Mouse (Mus musculus): ENCODE measurements around the gene Hcar2. TPM values are rescaled to one million over a fixed set of nuclear protein-coding genes. Genes with fewer than 3 reads are reported as not detected.

Gene Hcar2
- total and polyA plus RNA-seq, 3 experiments, result 0.29 to 1.8 TPM; not detected in 1

GRCm38 (mm10) chr5:123890312-123890711 lies 25.0 kb upstream of the Hcar2 start:
- Histone ChIP-seq H3K79me2 (replicated peaks; ENCODE audit: control insufficient read depth, insufficient read depth, low read length) (no peaks in the 10 kb centered on the region), H3K9ac (ENCODE audit: low read depth, low read length) (no peak overlapping the region), H3K27me3 (ENCODE audit: control insufficient read depth, insufficient read depth, low read length) (no peaks in the 10 kb centered on the region), H3K36me3 (ENCODE audit: control insufficient read depth, insufficient read depth, low read length) (no peaks in the 10 kb centered on the region), H3K4me1 (ENCODE audit: control insufficient read depth, insufficient read depth, low read length) (no peaks in the 10 kb centered on the region), H3K4me3 (no peak overlapping the region), H3K27ac (no peak overlapping the region)
- intact Hi-C loops (cut with DNase I), result no loop called here
- TF ChIP-seq CTCF (IDR thresholded peaks at IDR 0.05) (no peak), EP300 (IDR thresholded peaks at IDR 0.05; ENCODE audit: insufficient read depth, low read depth, low read length) (no peak), POLR2A (IDR thresholded peaks at IDR 0.05; ENCODE audit: insufficient read depth, low read depth, low read length) (no peak)
- DNase-seq, result no peak
- WGBS, result 80% methylated on average over 2 of the region's 2 CpGs

GRCm38 (mm10) chr5:123886365-123886764 lies 21.1 kb upstream of the Hcar2 start:
- Histone ChIP-seq H3K9ac (ENCODE audit: low read depth, low read length) (no peak overlapping the region), H3K79me2 (replicated peaks; ENCODE audit: control insufficient read depth, insufficient read depth, low read length) (no peaks in the 10 kb centered on the region), H3K4me3 (no peak overlapping the region), H3K27ac (no peak overlapping the region), H3K4me1 (ENCODE audit: control insufficient read depth, insufficient read depth, low read length) (no peaks in the 10 kb centered on the region), H3K36me3 (ENCODE audit: control insufficient read depth, insufficient read depth, low read length) (no peaks in the 10 kb centered on the region), H3K27me3 (ENCODE audit: control insufficient read depth, insufficient read depth, low read length) (no peaks in the 10 kb centered on the region)
- 70% methylated on average over 3 of the region's 3 CpGs for WGBS
- intact Hi-C loops (cut with DNase I), result no loop called here
- no peak for DNase-seq
- TF ChIP-seq CTCF (IDR thresholded peaks at IDR 0.05), result no peak
- no peak for TF ChIP-seq POLR2A (IDR thresholded peaks at IDR 0.05; ENCODE audit: insufficient read depth, low read depth, low read length)

GRCm38 (mm10) chr5:123884332-123884731 lies 19.0 kb upstream of the Hcar2 start:
- Histone ChIP-seq H3K79me2 (replicated peaks; ENCODE audit: control insufficient read depth, insufficient read depth, low read length) (no peaks in the 10 kb centered on the region), H3K4me1 (ENCODE audit: control insufficient read depth, insufficient read depth, low read length) (no peaks in the 10 kb centered on the region), H3K36me3 (ENCODE audit: control insufficient read depth, insufficient read depth, low read length) (no peaks in the 10 kb centered on the region), H3K9ac (ENCODE audit: low read depth, low read length) (no peak overlapping the region), H3K27me3 (ENCODE audit: control insufficient read depth, insufficient read depth, low read length) (no peaks in the 10 kb centered on the region), H3K27ac (no peak overlapping the region), H3K4me3 (no peak overlapping the region)
- intact Hi-C loops (cut with DNase I), result no loop called here
- 64% methylated on average over 10 of the region's 10 CpGs for WGBS
- no peak for DNase-seq
- TF ChIP-seq CTCF (IDR thresholded peaks at IDR 0.05) (no peak), POLR2A (IDR thresholded peaks at IDR 0.05; ENCODE audit: insufficient read depth, low read depth, low read length) (no peak), EP300 (IDR thresholded peaks at IDR 0.05; ENCODE audit: insufficient read depth, low read depth, low read length) (no peak)

- H3K79me2 ChIP-seq (replicated peaks; ENCODE audit: control insufficient read depth, insufficient read depth, low read length), result no peaks in the 10 kb centered on the region
- no peaks in the 10 kb centered on the region for H3K27me3 ChIP-seq (ENCODE audit: control insufficient read depth, insufficient read depth, low read length)
- TF ChIP-seq EP300 (IDR thresholded peaks at IDR 0.05; ENCODE audit: insufficient read depth, low read depth, low read length), result no peak
- no peak for TF ChIP-seq POLR2A (IDR thresholded peaks at IDR 0.05; ENCODE audit: insufficient read depth, low read depth, low read length)
- no peak for TF ChIP-seq CTCF (IDR thresholded peaks at IDR 0.05)
- H3K27ac ChIP-seq, result no peak overlapping the region
- H3K9ac ChIP-seq (ENCODE audit: low read depth, low read length), result no peak overlapping the region
- intact Hi-C loops (cut with DNase I), result no loop called here
- no peaks in the 10 kb centered on the region for H3K36me3 ChIP-seq (ENCODE audit: control insufficient read depth, insufficient read depth, low read length)
- H3K4me3 ChIP-seq, result no peak overlapping the region
- 61% methylated on average over 7 of the region's 7 CpGs for WGBS
- no peaks in the 10 kb centered on the region for H3K4me1 ChIP-seq (ENCODE audit: control insufficient read depth, insufficient read depth, low read length)
- no peak for DNase-seq
These were observed 18.6 kb upstream of the Hcar2 start for GRCm38 (mm10) chr5:123883891-123884290.

GRCm38 (mm10) chr5:123880778-123881177 lies 15.5 kb upstream of the Hcar2 start:
- intact Hi-C loops (cut with DNase I), result no loop called here
- 85% methylated on average over 14 of the region's 14 CpGs for WGBS
- H3K36me3 ChIP-seq (ENCODE audit: control insufficient read depth, insufficient read depth, low read length), result no peaks in the 10 kb centered on the region

GRCm38 (mm10) chr5:123879928-123880327 lies 14.6 kb upstream of the Hcar2 start, which contains the start of gene Hcar1:
Gene Hcar1, minus strand, starts transcription at chr5:123880020.
- no peaks in the 10 kb centered on the region for H3K27me3 ChIP-seq (ENCODE audit: control insufficient read depth, insufficient read depth, low read length)
- H3K4me1 ChIP-seq (ENCODE audit: control insufficient read depth, insufficient read depth, low read length), result no peaks in the 10 kb centered on the region; the same call in 1 of the 2 replicates
- H3K79me2 ChIP-seq (replicated peaks; ENCODE audit: control insufficient read depth, insufficient read depth, low read length), result no peaks in the 10 kb centered on the region
- DNase-seq, result peak; percentile 33 to 38
- peak within 1 kb of the TSS; percentile 31 for H3K4me3 ChIP-seq
- TF ChIP-seq POLR2A (IDR thresholded peaks at IDR 0.05; ENCODE audit: insufficient read depth, low read depth, low read length) (no peak), EP300 (IDR thresholded peaks at IDR 0.05; ENCODE audit: insufficient read depth, low read depth, low read length) (no peak), CTCF (IDR thresholded peaks at IDR 0.05) (no peak)
- H3K9ac ChIP-seq (ENCODE audit: low read depth, low read length), result peak within 1 kb of the TSS; percentile 41
- 32% methylated on average over 12 of the region's 12 CpGs for WGBS
- H3K27ac ChIP-seq, result peak within 1 kb of the TSS; percentile 26; the same call in 1 of the 2 replicates
- no peaks in the 10 kb centered on the region for H3K36me3 ChIP-seq (ENCODE audit: control insufficient read depth, insufficient read depth, low read length)
- intact Hi-C loops (cut with DNase I), result no loop called here

More at GRCm38 (mm10) chr5:123880778-123881177, 15.5 kb upstream of the Hcar2 start:
- H3K79me2 ChIP-seq (replicated peaks; ENCODE audit: control insufficient read depth, insufficient read depth, low read length), result no peaks in the 10 kb centered on the region
- no peaks in the 10 kb centered on the region for H3K27me3 ChIP-seq (ENCODE audit: control insufficient read depth, insufficient read depth, low read length)
- no peak for DNase-seq
- H3K27ac ChIP-seq, result no peak overlapping the region
- no peak overlapping the region for H3K4me3 ChIP-seq
- no peak overlapping the region for H3K9ac ChIP-seq (ENCODE audit: low read depth, low read length)
- TF ChIP-seq POLR2A (IDR thresholded peaks at IDR 0.05; ENCODE audit: insufficient read depth, low read depth, low read length) (no peak), CTCF (IDR thresholded peaks at IDR 0.05) (peak; percentile 30), EP300 (IDR thresholded peaks at IDR 0.05; ENCODE audit: insufficient read depth, low read depth, low read length) (no peak)
- no peaks in the 10 kb centered on the region; the same call in 1 of the 2 replicates for H3K4me1 ChIP-seq (ENCODE audit: control insufficient read depth, insufficient read depth, low read length)

Data from heart, adult 2 months (tissue).